Mouse (Mus musculus) embryonic facial prominence, embryonic 13.5 days (tissue): ENCODE results near the gene Pias4. TPM values are rescaled to one million over a fixed set of nuclear protein-coding genes. Genes with fewer than 3 reads are reported as not detected.

ENCODE experiments used
- ATAC-seq: fragments of 200-750 bp; cut with Nextera tagmentation; 2 replicates; pipeline ENCODE4 v1.8.0; 2017; ENCODE audit warnings: low read depth; ENCODE audit not compliant: insufficient number of reproducible peaks, insufficient read depth, low FRiP score, low TSS enrichment
- H3K27ac ChIP-seq: fragments of 300-500 bp; sonication (generic); 2 replicates; pipeline ENCODE4 v1.5.1; 2015; ENCODE audit warnings: moderate library complexity, mild to moderate bottlenecking, inconsistent platforms
- H3K27me3 ChIP-seq: fragments of 300-500 bp; sonication (generic); 2 replicates; pipeline ENCODE4 v1.6.1; 2015; ENCODE audit warnings: mild to moderate bottlenecking, inconsistent platforms
- H3K36me3 ChIP-seq: fragments of 300-500 bp; sonication (generic); 2 replicates; pipeline ENCODE4 v1.6.1; 2015; ENCODE audit warnings: mild to moderate bottlenecking, inconsistent platforms
- H3K4me1 ChIP-seq: fragments of 300-500 bp; sonication (generic); 2 replicates; pipeline ENCODE4 v1.6.1; 2015; ENCODE audit warnings: inconsistent platforms
- H3K4me2 ChIP-seq: fragments of 300-500 bp; sonication (generic); 2 replicates; pipeline ENCODE4 v1.6.1; 2015; ENCODE audit warnings: moderate library complexity, mild to moderate bottlenecking, inconsistent platforms
- H3K4me3 ChIP-seq: fragments of 300-500 bp; sonication (generic); 2 replicates; pipeline ENCODE4 v1.5.1; 2015; ENCODE audit warnings: mild to moderate bottlenecking, inconsistent platforms
- H3K9ac ChIP-seq: fragments of 300-500 bp; sonication (generic); 2 replicates; pipeline ENCODE4 v1.6.1; 2015; ENCODE audit warnings: mild to moderate bottlenecking, inconsistent platforms
- H3K9me3 ChIP-seq: fragments of 300-500 bp; sonication (generic); 2 replicates; pipeline ENCODE4 v1.6.1; 2016; ENCODE audit warnings: inconsistent platforms
- WGBS: fragments of 180-500 bp; shearing (Covaris S2); methylation state at CpG from one replicate; pipeline ENCODE4 v1.1.7; 2015; ENCODE audit warnings: mixed read lengths; 5-methylcytosine and 5-hydroxymethylcytosine counted together
- polyA plus RNA-seq: library from polyadenylated mRNA; unstranded; fragments of >200 nt; fragmentation: Nextera tagmentation; extraction: Ambion mirVana; gene quantifications from 2 replicates; pipeline ENCODE4 v1.2.1, GENCODE M21; 2015

Pias4 gene
- polyA plus RNA-seq, 1 experiment from 2014 or later: 60.9 TPM

DNA sequence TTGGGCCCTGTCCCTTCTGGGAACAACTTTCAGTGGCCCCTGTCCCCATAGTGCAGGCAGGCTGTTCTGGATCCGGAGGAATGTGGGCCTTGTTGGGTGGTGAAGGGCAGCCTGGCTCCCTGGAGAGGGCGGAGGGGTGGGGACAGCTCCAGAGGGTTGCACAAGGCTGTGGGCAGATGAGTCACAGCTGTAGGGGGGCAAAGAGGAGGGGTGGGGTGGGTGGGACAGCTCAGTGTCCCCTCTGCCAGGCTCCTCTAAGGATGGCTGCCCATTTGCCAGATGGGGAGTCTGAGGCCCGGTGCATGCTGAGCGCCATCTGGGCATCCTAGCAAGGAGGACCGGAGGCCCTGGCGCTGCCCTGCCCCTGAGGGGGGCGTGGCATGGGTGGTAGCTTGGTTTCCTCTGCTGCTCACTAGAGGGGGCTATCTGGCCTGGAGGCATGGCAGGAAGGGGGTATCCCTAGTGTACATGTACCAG lies 24.5 kb downstream of the Pias4 start:
- Histone ChIP-seq H3K4me2 (no peak overlapping the region), H3K4me1 (peaks cover 60% of the 10 kb centered on the region), H3K27ac (peak overlapping the region; percentile 68; the same call in 1 of the 2 replicates), H3K36me3 (peaks cover 57% of the 10 kb centered on the region), H3K9me3 (no peaks in the 10 kb centered on the region), H3K4me3 (no peak overlapping the region), H3K9ac (no peak overlapping the region), H3K27me3 (no peaks in the 10 kb centered on the region)
- no peak for ATAC-seq
- 92% methylated on average over 7 of the region's 7 CpGs for WGBS

DNA sequence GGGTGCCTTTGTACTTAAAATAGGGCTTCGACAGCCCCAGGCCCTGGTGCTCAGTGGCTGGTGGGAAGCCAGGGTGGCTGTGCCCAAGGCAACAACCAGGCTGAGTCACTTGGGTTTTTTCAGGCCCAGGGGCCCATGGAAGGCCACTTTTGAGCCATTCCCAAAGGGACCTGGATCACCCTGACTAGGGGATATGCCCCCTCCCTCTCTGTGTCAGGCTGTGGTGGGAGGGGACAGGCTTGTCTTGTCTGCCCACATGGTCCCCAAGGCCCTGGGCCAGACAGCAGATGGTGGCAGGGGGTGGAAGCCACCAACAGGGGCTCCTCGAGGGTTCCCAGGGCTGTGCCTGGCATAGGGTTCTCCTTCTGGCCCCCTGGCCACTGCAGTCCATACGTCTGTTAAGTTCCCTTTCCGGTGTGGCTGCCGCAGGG lies 25.2 kb downstream of the Pias4 start:
- Histone ChIP-seq H3K4me3 (no peak overlapping the region), H3K4me1 (peaks cover 60% of the 10 kb centered on the region), H3K4me2 (peak overlapping the region; percentile 84), H3K9me3 (no peaks in the 10 kb centered on the region), H3K27ac (peak overlapping the region; percentile 68), H3K27me3 (no peaks in the 10 kb centered on the region), H3K36me3 (peaks cover 51% of the 10 kb centered on the region), H3K9ac (no peak overlapping the region)
- WGBS: 72% methylated on average over 5 of the region's 5 CpGs
- no peak for ATAC-seq

- peak overlapping the region; percentile 68 for H3K27ac ChIP-seq
- H3K4me1 ChIP-seq: peaks cover 60% of the 10 kb centered on the region
- no peak for ATAC-seq
- H3K4me3 ChIP-seq: no peak overlapping the region
- peak overlapping the region; percentile 64 for H3K9ac ChIP-seq
- WGBS: 68% methylated on average over 7 of the region's 7 CpGs
- H3K4me2 ChIP-seq: peak overlapping the region; percentile 84
- no peaks in the 10 kb centered on the region for H3K9me3 ChIP-seq
- H3K36me3 ChIP-seq: peaks cover 42% of the 10 kb centered on the region
- H3K27me3 ChIP-seq: no peaks in the 10 kb centered on the region
Measured at GRCm38 (mm10) chr10:81141455-81142210, 26.1 kb downstream of the Pias4 start.

GRCm38 (mm10) chr10:81140717-81141454 lies 26.8 kb downstream of the Pias4 start:
- H3K27ac ChIP-seq: peak overlapping the region; percentile 68; the same call in 1 of the 2 replicates
- H3K9me3 ChIP-seq: no peaks in the 10 kb centered on the region
- ATAC-seq: no peak
- H3K9ac ChIP-seq: peak overlapping the region; percentile 64
- 57% methylated on average over 10 of the region's 10 CpGs for WGBS
- peak overlapping the region; percentile 84 for H3K4me2 ChIP-seq
- no peaks in the 10 kb centered on the region for H3K27me3 ChIP-seq
- peak overlapping the region; percentile 88 for H3K4me3 ChIP-seq
- peaks cover 55% of the 10 kb centered on the region for H3K4me1 ChIP-seq
- peaks cover 34% of the 10 kb centered on the region for H3K36me3 ChIP-seq

GRCm38 (mm10) chr10:81140005-81140404 lies 27.7 kb downstream of the Pias4 start:
- Histone ChIP-seq H3K36me3 (peaks cover 25% of the 10 kb centered on the region), H3K4me3 (peak overlapping the region; percentile 88), H3K27ac (peak overlapping the region; percentile 53; the same call in 1 of the 2 replicates), H3K9ac (peak overlapping the region; percentile 64), H3K4me2 (peak overlapping the region; percentile 84), H3K4me1 (peaks cover 56% of the 10 kb centered on the region), H3K9me3 (no peaks in the 10 kb centered on the region), H3K27me3 (peaks cover 8% of the 10 kb centered on the region)
- 46% methylated on average over 8 of the region's 8 CpGs for whole genome bisulfite sequencing
- ATAC-seq: no peak

- peak overlapping the region; percentile 64 for H3K9ac ChIP-seq
- 72% methylated on average over 4 of the region's 4 CpGs for WGBS
- no peak for ATAC-seq
- H3K4me3 ChIP-seq: peak overlapping the region; percentile 88
- H3K27me3 ChIP-seq: peaks cover 13% of the 10 kb centered on the region
- H3K36me3 ChIP-seq: peaks cover 20% of the 10 kb centered on the region
- H3K27ac ChIP-seq: peak overlapping the region; percentile 53; the same call in 1 of the 2 replicates
- no peaks in the 10 kb centered on the region for H3K9me3 ChIP-seq
- peaks cover 55% of the 10 kb centered on the region for H3K4me1 ChIP-seq
- peak overlapping the region; percentile 84 for H3K4me2 ChIP-seq
Measured at GRCm38 (mm10) chr10:81139529-81139846, 28.2 kb downstream of the Pias4 start.

DNA sequence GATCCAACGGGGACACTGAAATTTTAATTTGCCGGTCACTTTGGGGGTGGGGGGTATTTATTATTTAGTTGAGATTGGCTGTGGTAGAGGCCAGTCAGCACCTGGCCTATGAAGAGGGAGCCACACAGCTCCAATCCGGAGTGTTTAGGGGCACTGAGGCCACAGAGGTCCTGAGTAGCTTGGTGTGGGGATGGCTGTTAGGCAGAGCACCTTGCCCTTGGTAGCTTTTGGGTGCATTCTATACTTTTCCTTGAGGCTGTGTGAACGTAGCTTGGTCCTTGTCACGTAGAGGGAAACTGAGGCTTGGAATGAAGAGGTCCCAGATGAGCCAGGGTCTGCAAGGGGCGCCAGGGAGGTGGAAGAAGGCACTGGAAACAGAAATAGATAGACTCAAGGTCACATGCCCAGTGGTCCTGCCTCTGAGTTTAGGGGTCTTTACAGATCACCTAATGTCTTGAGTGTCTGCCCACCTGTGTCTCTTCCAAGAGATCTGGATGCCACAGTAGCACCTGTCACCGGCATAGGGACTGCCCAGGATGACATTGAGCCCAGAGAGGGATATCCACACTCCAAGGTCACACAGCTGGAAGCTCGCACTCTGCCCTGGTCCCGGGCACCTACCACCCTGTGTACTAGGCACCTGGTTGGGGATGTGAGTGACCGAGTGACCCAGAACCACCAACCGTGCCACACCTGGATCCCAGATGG lies 28.7 kb downstream of the Pias4 start:
- Histone ChIP-seq H3K36me3 (peaks cover 15% of the 10 kb centered on the region), H3K27ac (peak overlapping the region; percentile 29; the same call in 1 of the 2 replicates), H3K9me3 (no peaks in the 10 kb centered on the region), H3K4me3 (peak overlapping the region; percentile 88), H3K27me3 (peaks cover 18% of the 10 kb centered on the region), H3K4me2 (peak overlapping the region; percentile 84), H3K4me1 (peaks cover 60% of the 10 kb centered on the region), H3K9ac (peak overlapping the region; percentile 96)
- WGBS: 52% methylated on average over 11 of the region's 11 CpGs
- ATAC-seq: no peak

DNA sequence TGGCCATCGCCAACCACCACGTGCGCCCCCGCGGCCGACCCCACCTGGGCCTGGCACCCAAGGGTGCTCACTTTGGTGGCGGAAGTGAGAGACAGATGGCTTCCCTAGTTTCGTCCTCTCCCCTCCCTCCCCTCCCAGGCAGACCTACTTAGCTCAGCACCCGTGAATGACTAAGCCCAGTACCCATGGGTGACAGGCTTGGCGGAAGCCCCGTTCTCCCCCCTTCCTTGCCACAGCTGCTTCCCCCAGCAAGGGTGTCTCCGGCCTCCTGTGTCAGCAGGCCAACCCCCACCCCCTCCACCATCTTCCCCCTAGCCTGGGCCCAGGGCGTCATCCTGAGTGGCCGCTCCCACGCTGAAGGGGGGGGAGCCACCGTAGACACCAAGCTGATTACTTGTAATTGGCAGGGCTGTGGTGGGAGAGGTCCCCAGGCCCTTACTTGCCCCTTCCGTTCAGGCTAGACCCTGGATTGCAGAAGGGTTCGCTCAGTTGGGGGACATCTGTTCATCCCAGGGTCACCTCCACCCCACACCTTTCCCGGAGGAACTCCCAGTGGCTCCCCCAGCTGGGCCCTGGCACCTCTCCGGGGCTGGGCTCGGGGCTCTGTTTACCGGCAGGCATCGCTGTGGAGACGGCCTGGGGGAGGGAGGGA lies 29.5 kb downstream of the Pias4 start:
- peaks cover 62% of the 10 kb centered on the region for H3K4me1 ChIP-seq
- no peak for ATAC-seq

GRCm38 (mm10) chr10:81137252-81138130 lies 30.2 kb downstream of the Pias4 start:
- Histone ChIP-seq H3K9me3 (no peaks in the 10 kb centered on the region), H3K4me1 (peaks cover 57% of the 10 kb centered on the region), H3K27me3 (peaks cover 29% of the 10 kb centered on the region), H3K27ac (peak overlapping the region; percentile 100), H3K9ac (peak overlapping the region; percentile 96), H3K36me3 (peaks cover 8% of the 10 kb centered on the region; the same call in 1 of the 2 replicates), H3K4me2 (peak overlapping the region; percentile 84), H3K4me3 (peak overlapping the region; percentile 88)
- WGBS: under 1% methylated on average over 69 of the region's 89 CpGs
- ATAC-seq: peak; percentile 87

More for the DNA sequence above, 29.5 kb downstream of the Pias4 start:
- Histone ChIP-seq H3K9me3 (no peaks in the 10 kb centered on the region), H3K9ac (peak overlapping the region; percentile 96), H3K27ac (peak overlapping the region; percentile 86), H3K4me2 (peak overlapping the region; percentile 84), H3K27me3 (peaks cover 25% of the 10 kb centered on the region), H3K36me3 (peaks cover 8% of the 10 kb centered on the region), H3K4me3 (peak overlapping the region; percentile 88)
- WGBS: 2% methylated on average over 24 of the region's 24 CpGs

DNA sequence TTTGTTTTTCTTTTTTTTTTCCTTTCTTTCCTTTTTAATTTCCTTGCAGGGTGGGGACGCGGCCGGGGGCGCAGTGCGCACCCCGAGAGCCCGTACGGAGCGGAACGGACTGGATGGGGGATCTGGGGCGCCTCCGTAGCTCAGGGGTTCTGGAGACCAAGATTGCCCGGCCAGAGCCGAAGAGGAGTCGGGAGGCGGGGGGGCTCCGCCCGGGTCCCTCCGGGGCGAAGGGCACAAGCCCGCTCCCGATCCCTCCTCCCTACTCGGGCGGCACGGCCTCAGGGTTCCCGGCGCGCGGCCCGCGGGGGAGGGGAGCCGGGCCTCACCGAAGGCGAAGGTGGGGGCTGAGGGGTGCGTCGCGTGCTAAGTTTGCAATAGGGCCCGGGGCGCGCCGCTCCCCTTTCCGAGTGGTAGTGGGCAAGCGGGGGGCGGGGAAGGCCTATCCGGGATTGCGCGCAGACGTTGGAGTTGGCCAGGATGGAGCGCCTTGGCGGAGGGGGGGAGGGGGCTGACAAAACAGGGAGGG lies 31.0 kb downstream of the Pias4 start:
- Histone ChIP-seq H3K4me3 (peak overlapping the region; percentile 88), H3K9ac (peak overlapping the region; percentile 96), H3K4me1 (peaks cover 51% of the 10 kb centered on the region), H3K27ac (peak overlapping the region; percentile 100), H3K9me3 (no peaks in the 10 kb centered on the region), H3K4me2 (peak overlapping the region; percentile 97), H3K27me3 (peaks cover 29% of the 10 kb centered on the region), H3K36me3 (peaks cover 6% of the 10 kb centered on the region; the same call in 1 of the 2 replicates)
- WGBS: 0% methylated on average over 36 of the region's 50 CpGs
- peak; percentile 23; the same call in 1 of the 2 replicates for ATAC-seq
